12 mouse cellular contexts compared by ENCODE assay signal in the genomic region with DNA sequence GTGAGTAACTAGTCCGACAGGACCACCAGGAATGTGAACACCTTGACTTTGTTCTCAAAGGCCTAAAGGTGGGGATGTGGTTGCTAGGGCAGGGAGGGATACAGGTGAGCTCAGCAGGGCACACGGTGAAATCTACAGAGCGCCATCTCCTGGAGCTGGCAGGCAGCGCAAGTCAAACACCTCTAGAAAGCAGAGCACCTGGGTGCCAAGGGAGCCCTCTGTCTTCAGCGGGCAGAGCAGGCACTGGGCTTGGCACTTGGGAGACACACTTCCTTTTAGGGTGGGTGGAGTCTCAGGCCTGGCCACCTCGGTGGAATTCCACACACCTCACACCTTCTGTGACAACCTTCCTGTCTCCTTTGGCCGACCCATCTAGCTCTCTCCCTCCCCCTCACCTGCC.
DNase-seq lines count a peak whose midpoint lies in the region; ATAC-seq and TF ChIP-seq lines count a peak whose summit lies in the region.
"Had no signal": no experiment of that assay in that cellular context is flagged by ENCODE, and none has a peak within 500 bp of the region (broad histone marks: within the 10 kb centered on the region; RNA-seq: fewer than 3 reads in every experiment).

No protein-coding gene starts in this region.

- TF ChIP-seq EP300 in liver, postnatal 0 days (IDR thresholded peaks at IDR 0.05; ENCODE audit: low read depth), result no peak

- intact Hi-C loops in gastrocnemius, postnatal 14 days (cut with DNase I; ENCODE audit: low total_unique reads), result loop anchor here (5.0 kb wide), 1 partner anchor 68 kb away; no protein-coding TSS in a partner anchor

- peak; percentile 65; the same call in 1 of the 2 replicates for TF ChIP-seq CTCF in testis, adult 2 months (IDR thresholded peaks at IDR 0.05; ENCODE audit: control insufficient read depth, insufficient read depth, insufficient replicate concordance, low read depth, low read length)
- TF ChIP-seq CTCF in liver, postnatal 0 days (IDR thresholded peaks at IDR 0.05; ENCODE audit: low read depth), result peak; percentile 53

- no peak overlapping the region for H3K9ac ChIP-seq in liver, postnatal 0 days (replicated peaks)
- H3K9ac ChIP-seq: limb, embryonic 13.5 days had no signal

- no peak for TF ChIP-seq POLR2A in testis, adult 2 months (IDR thresholded peaks at IDR 0.05; ENCODE audit: control insufficient read depth, low read depth, low read length)

- no peak overlapping the region for H3K4me2 ChIP-seq in liver, postnatal 0 days (ENCODE audit: low read depth, low read length)
- H3K4me2 ChIP-seq: limb, embryonic 13.5 days had no signal

- no peaks in the 10 kb centered on the region for H3K9me3 ChIP-seq in liver, postnatal 0 days (ENCODE audit: low read length)
- H3K9me3 ChIP-seq in limb, embryonic 10.5 days (replicated peaks), result no peaks in the 10 kb centered on the region
- H3K9me3 ChIP-seq: forebrain, embryonic 10.5 days; limb, embryonic 13.5 days had no signal

- no peak overlapping the region for H3K4me3 ChIP-seq in testis, adult 2 months (ENCODE audit: control insufficient read depth, low read depth, low read length)
- no peak overlapping the region for H3K4me3 ChIP-seq in liver, postnatal 0 days (ENCODE audit: low read depth, low read length)
- no peak overlapping the region for H3K4me3 ChIP-seq in limb, embryonic 10.5 days
- H3K4me3 ChIP-seq: forebrain, embryonic 10.5 days; limb, embryonic 13.5 days; myocyte had no signal

- H3K27ac ChIP-seq in testis, adult 2 months (ENCODE audit: control insufficient read depth, insufficient read depth, low read depth, low read length), result no peak overlapping the region
- no peak overlapping the region for H3K27ac ChIP-seq in liver, postnatal 0 days (ENCODE audit: low read depth)
- no peak overlapping the region for H3K27ac ChIP-seq in limb, embryonic 10.5 days
- H3K27ac ChIP-seq: forebrain, embryonic 10.5 days; limb, embryonic 13.5 days had no signal

- peak; percentile 28 for DNase-seq in gastrocnemius, postnatal 14 days
- DNase-seq in gastrocnemius, postnatal 10 days, result no peak
- DNase-seq in testis, postnatal 14 days (ENCODE audit: low spot score), result no peak
- DNase-seq in liver, postnatal 0 days, result peak; percentile 49
- peak; percentile 14 to 16 for DNase-seq in thymus, postnatal 36 days
- DNase-seq in limb, embryonic 10.5 days (ENCODE audit: low spot score), result no peak
- no peak for DNase-seq in layer of hippocampus, postnatal 36 days
- DNase-seq: cerebellum, adult 18-20 months had no signal

- 44% methylated on average over 7 of the region's 7 CpGs for WGBS in liver, postnatal 0 days (ENCODE audit: insufficient replicate concordance)
- WGBS in limb, embryonic 10.5 days, result 40% methylated on average over 7 of the region's 7 CpGs

- no peaks in the 10 kb centered on the region for H3K4me1 ChIP-seq in testis, adult 2 months (ENCODE audit: control insufficient read depth, insufficient read depth, low read length)
- H3K4me1 ChIP-seq in liver, postnatal 0 days (ENCODE audit: insufficient read depth), result no peaks in the 10 kb centered on the region
- peaks cover 6% of the 10 kb centered on the region for H3K4me1 ChIP-seq in limb, embryonic 10.5 days

- no peaks in the 10 kb centered on the region for H3K27me3 ChIP-seq in testis, adult 2 months (ENCODE audit: control insufficient read depth, insufficient read depth, low read length)
- no peaks in the 10 kb centered on the region for H3K27me3 ChIP-seq in liver, postnatal 0 days (ENCODE audit: insufficient read depth, low read length)
- H3K27me3 ChIP-seq in limb, embryonic 10.5 days (ENCODE audit: low read depth, poor library complexity, severe bottlenecking), result no peaks in the 10 kb centered on the region

- no peaks in the 10 kb centered on the region for H3K36me3 ChIP-seq in testis, adult 2 months (ENCODE audit: control insufficient read depth, insufficient read depth, low read length)
- H3K36me3 ChIP-seq in liver, postnatal 0 days (replicated peaks; ENCODE audit: insufficient read depth, low read length), result no peaks in the 10 kb centered on the region
- no peaks in the 10 kb centered on the region for H3K36me3 ChIP-seq in limb, embryonic 10.5 days
- H3K36me3 ChIP-seq: forebrain, embryonic 10.5 days; limb, embryonic 13.5 days had no signal

- ATAC-seq in liver, postnatal 0 days, result no peak

Comparison
In these comparisons a context has a peak if more than half of its experiments do, and no peak if none do; other contexts are left out.
1. DNase-seq: peak in gastrocnemius, postnatal 14 days (single experiment), liver, postnatal 0 days (single experiment) and thymus, postnatal 36 days (2 of 2); none in gastrocnemius, postnatal 10 days (single experiment), testis, postnatal 14 days (single experiment), limb, embryonic 10.5 days (single experiment) and layer of hippocampus, postnatal 36 days (0 of 2).